Mouse (Mus musculus): Measurements from ENCODE around the gene Coq5. TPM values are rescaled to one million over a fixed set of nuclear protein-coding genes. Genes with fewer than 3 reads are reported as not detected.

The Coq5 gene
- total and polyA plus RNA-seq, 2 experiments from 2014 or later: 41.7 to 45.2 TPM

GRCm38 (mm10) chr5:115326256-115326831 lies 46.9 kb downstream of the Coq5 start:
- Histone ChIP-seq H3K27me3 (ENCODE audit: insufficient read depth, low read length) (no peaks in the 10 kb centered on the region), H3K9me3 (ENCODE audit: low read length) (no peaks in the 10 kb centered on the region), H3K36me3 (ENCODE audit: insufficient read depth) (peaks cover 15% of the 10 kb centered on the region), H3K4me2 (ENCODE audit: low read depth) (peak overlapping the region; percentile 90), H3K9ac (peak overlapping the region; percentile 85), H3K4me3 (ENCODE audit: low read depth, low read length) (peak overlapping the region; percentile 82), H3K4me1 (ENCODE audit: insufficient read depth) (peaks cover 9% of the 10 kb centered on the region; the same call in 1 of the 2 replicates), H3K27ac (ENCODE audit: low read depth, low read length) (peak overlapping the region; percentile 84)
- 24% methylated on average over 11 of the region's 11 CpGs for WGBS
- DNase-seq (no peak), ATAC-seq (peak; percentile 17)
- no peak for TF ChIP-seq CTCF (IDR thresholded peaks at IDR 0.05; ENCODE audit: low read depth)

DNA sequence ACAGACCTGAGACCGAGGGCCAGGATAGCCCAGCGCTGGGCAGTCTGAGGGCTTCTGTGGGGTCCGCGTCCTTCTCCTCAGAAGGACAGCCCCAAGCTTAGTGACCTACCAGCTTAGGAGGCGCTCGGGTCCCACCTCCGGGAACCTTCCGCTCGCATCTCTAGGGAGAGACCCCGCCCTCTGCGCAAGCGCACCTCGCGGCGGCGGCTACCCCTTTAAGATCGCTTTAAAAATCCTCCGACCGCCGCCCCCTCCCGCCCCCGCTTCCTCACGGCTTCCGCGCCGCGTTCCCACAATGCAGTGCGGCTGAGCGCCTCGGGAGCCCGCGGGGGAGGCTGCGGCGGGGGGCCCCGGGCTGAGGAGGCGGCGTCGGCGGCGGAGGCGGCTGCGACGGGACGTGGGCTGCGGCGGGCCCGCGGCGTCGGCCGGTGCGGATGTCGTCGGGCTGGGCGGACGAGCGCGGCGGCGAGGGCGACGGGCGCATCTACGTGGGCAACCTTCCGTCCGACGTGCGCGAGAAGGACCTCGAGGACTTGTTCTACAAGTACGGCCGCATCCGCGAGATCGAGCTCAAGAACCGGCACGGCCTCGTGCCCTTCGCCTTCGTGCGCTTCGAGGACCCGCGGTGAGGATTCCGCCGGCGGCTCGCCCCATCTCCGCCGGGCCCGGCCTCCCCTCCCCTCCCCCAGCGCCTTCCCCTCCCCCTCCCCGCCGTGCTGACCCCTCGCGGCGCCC lies 47.6 kb downstream of the Coq5 start, which contains the start of gene Srsf9:
Srsf9 (plus strand) TSS at position 303 of the 735 bp plus-strand sequence.
- no peak for TF ChIP-seq CTCF (IDR thresholded peaks at IDR 0.05; ENCODE audit: low read depth)
- ATAC-seq (peak; percentile 95), DNase-seq (peak; percentile 97)
- H3K27ac ChIP-seq (ENCODE audit: low read depth, low read length): peak within 1 kb of the TSS; percentile 84
- under 1% methylated on average over 89 of the region's 97 CpGs for WGBS
- peak within 1 kb of the TSS; percentile 85 for H3K9ac ChIP-seq
- H3K4me1 ChIP-seq (ENCODE audit: insufficient read depth): peaks cover 9% of the 10 kb centered on the region; the same call in 1 of the 2 replicates
- H3K4me3 ChIP-seq (ENCODE audit: low read depth, low read length): peak within 1 kb of the TSS; percentile 82
- H3K4me2 ChIP-seq (ENCODE audit: low read depth): peak within 1 kb of the TSS; percentile 90
- no peaks in the 10 kb centered on the region for H3K27me3 ChIP-seq (ENCODE audit: insufficient read depth, low read length)
- H3K9me3 ChIP-seq (ENCODE audit: low read length): no peaks in the 10 kb centered on the region
- H3K36me3 ChIP-seq (ENCODE audit: insufficient read depth): peaks cover 21% of the 10 kb centered on the region

GRCm38 (mm10) chr5:115327610-115328548 lies 48.4 kb downstream of the Coq5 start:
- peak overlapping the region; percentile 84; the same call in 1 of the 2 replicates for H3K27ac ChIP-seq (ENCODE audit: low read depth, low read length)
- peak overlapping the region; percentile 85 for H3K9ac ChIP-seq
- no peak for TF ChIP-seq CTCF (IDR thresholded peaks at IDR 0.05; ENCODE audit: low read depth)
- DNase-seq (no peak), ATAC-seq (peak; percentile 2)
- no peaks in the 10 kb centered on the region for H3K9me3 ChIP-seq (ENCODE audit: low read length)
- H3K4me1 ChIP-seq (ENCODE audit: insufficient read depth): peaks cover 9% of the 10 kb centered on the region; the same call in 1 of the 2 replicates
- peak overlapping the region; percentile 90 for H3K4me2 ChIP-seq (ENCODE audit: low read depth)
- peak overlapping the region; percentile 82 for H3K4me3 ChIP-seq (ENCODE audit: low read depth, low read length)
- peaks cover 28% of the 10 kb centered on the region for H3K36me3 ChIP-seq (ENCODE audit: insufficient read depth)
- no peaks in the 10 kb centered on the region for H3K27me3 ChIP-seq (ENCODE audit: insufficient read depth, low read length)
- under 1% methylated on average over 55 of the region's 55 CpGs for WGBS

- Histone ChIP-seq H3K4me1 (ENCODE audit: insufficient read depth) (peaks cover 9% of the 10 kb centered on the region; the same call in 1 of the 2 replicates), H3K9me3 (ENCODE audit: low read length) (no peaks in the 10 kb centered on the region), H3K4me3 (ENCODE audit: low read depth, low read length) (no peak overlapping the region), H3K27ac (ENCODE audit: low read depth, low read length) (no peak overlapping the region), H3K4me2 (ENCODE audit: low read depth) (no peak overlapping the region), H3K27me3 (ENCODE audit: insufficient read depth, low read length) (no peaks in the 10 kb centered on the region), H3K9ac (no peak overlapping the region), H3K36me3 (ENCODE audit: insufficient read depth) (peaks cover 59% of the 10 kb centered on the region)
- DNase-seq: no peak
- WGBS: 79% methylated on average over 9 of the region's 9 CpGs
- no peak for TF ChIP-seq CTCF (IDR thresholded peaks at IDR 0.05; ENCODE audit: low read depth)
- no peak for ATAC-seq
Observed at GRCm38 (mm10) chr5:115330955-115331354, 51.5 kb downstream of the Coq5 start.

- Histone ChIP-seq H3K4me1 (ENCODE audit: insufficient read depth) (peaks cover 5% of the 10 kb centered on the region; the same call in 1 of the 2 replicates), H3K9ac (no peak overlapping the region), H3K36me3 (ENCODE audit: insufficient read depth) (peaks cover 59% of the 10 kb centered on the region), H3K9me3 (ENCODE audit: low read length) (no peaks in the 10 kb centered on the region), H3K27ac (ENCODE audit: low read depth, low read length) (no peak overlapping the region), H3K27me3 (ENCODE audit: insufficient read depth, low read length) (no peaks in the 10 kb centered on the region), H3K4me3 (ENCODE audit: low read depth, low read length) (no peak overlapping the region), H3K4me2 (ENCODE audit: low read depth) (no peak overlapping the region)
- no peak for TF ChIP-seq CTCF (IDR thresholded peaks at IDR 0.05; ENCODE audit: low read depth)
- 76% methylated on average over 3 of the region's 3 CpGs for WGBS
- DNase-seq (no peak), ATAC-seq (no peak)
Observed at GRCm38 (mm10) chr5:115333626-115334025, 54.2 kb downstream of the Coq5 start.

DNA sequence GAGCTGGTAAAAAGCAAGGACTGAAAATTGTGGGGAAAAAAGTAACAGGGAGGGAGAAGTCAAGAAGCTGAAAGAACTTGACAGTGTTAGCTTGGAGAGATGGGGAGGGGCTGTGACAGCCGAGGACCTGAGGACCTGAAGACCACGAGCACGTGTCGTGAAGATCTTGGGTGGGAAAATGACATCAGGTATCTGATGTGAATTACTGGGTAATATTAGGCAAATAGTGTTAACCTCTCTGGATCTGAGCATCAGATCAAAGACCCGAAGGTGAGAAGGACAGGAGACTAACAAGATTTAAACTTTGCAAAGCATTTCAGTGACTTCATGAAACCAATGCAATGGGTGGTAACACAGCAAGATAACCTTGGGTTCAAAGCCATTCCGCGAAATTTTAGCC lies 60.5 kb downstream of the Coq5 start:
- DNase-seq (no peak), ATAC-seq (no peak)
- Histone ChIP-seq H3K4me1 (ENCODE audit: insufficient read depth) (peaks cover 13% of the 10 kb centered on the region), H3K4me3 (ENCODE audit: low read depth, low read length) (peak overlapping the region; percentile 60), H3K4me2 (ENCODE audit: low read depth) (peak overlapping the region; percentile 70), H3K36me3 (ENCODE audit: insufficient read depth) (peaks cover 39% of the 10 kb centered on the region), H3K9me3 (ENCODE audit: low read length) (no peaks in the 10 kb centered on the region), H3K27ac (ENCODE audit: low read depth, low read length) (no peak overlapping the region), H3K27me3 (ENCODE audit: insufficient read depth, low read length) (no peaks in the 10 kb centered on the region), H3K9ac (no peak overlapping the region)
- WGBS: 31% methylated on average over 7 of the region's 7 CpGs
- TF ChIP-seq CTCF (IDR thresholded peaks at IDR 0.05; ENCODE audit: low read depth): no peak
